Mouse (Mus musculus): ENCODE measurements around the gene Dact2. TPM values are rescaled to one million over a fixed set of nuclear protein-coding genes. Genes with fewer than 3 reads are reported as not detected.

Dact2 gene
- total and polyA plus RNA-seq, 3 experiments = not detected

DNA sequence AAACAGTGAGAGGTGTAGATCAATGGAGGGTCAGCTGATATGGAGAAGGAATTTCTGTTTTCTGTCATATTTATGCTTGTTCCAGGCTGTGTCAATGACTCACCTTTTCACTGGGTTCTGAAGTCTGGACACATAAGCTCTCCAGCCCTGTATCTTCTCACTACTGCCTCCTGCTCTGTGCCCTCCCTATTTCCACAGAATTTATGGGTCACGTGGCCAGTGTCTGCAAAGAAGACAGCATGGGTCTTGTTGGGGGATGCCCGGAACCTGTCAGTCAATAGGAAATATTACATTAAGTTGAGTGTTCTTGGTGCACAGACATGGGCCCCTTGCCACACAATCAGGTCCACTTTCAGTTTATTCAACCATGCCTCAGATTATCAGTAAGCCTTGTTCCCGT, 1.1 kb upstream of the Dact2 start:
- peaks cover 0 to 15% of the 10 kb centered on the region in 2 experiments; a peak in 2 of 4 replicates for H3K4me1 ChIP-seq (ENCODE audit: control insufficient read depth in 1 of 2, insufficient read depth in 2 of 2)
- no peaks in the 10 kb centered on the region for H3K27me3 ChIP-seq (replicated peaks)
- no peak overlapping the region for H3K4me3 ChIP-seq (replicated peaks in 1 of 3; ENCODE audit: low read depth in 2 of 3, low read length in 2 of 3, poor library complexity in 1 of 3)
- TF ChIP-seq ETS1 (conservative IDR thresholded peaks at IDR 0.05; ENCODE audit: low read depth, low read length) (no peak), ELF1 (IDR thresholded peaks at IDR 0.05; ENCODE audit: low read depth, low read length) (no peak), ZMIZ1 (IDR thresholded peaks at IDR 0.05; ENCODE audit: low read depth, low read length) (no peak)
- no peak overlapping the region for H3K27ac ChIP-seq (ENCODE audit: insufficient read depth, low read depth)
- dilution Hi-C loops (cut with MboI; ENCODE audit: extremely low pct_ligation_motif_present, extremely low pct_unique_long_range_greater_than_20kb, low sequenced_read_pairs) = no loop called here
- no peak overlapping the region for H3K4me2 ChIP-seq (ENCODE audit: insufficient read depth, low read depth, poor library complexity, severe bottlenecking)
- H3K36me3 ChIP-seq (replicated peaks in 1 of 2; ENCODE audit: control insufficient read depth in 1 of 2, insufficient read depth in 1 of 2, low read length in 1 of 2) = no peaks in the 10 kb centered on the region
- H3K79me2 ChIP-seq (replicated peaks; ENCODE audit: control insufficient read depth, extremely low read depth, insufficient read depth, poor library complexity, severe bottlenecking) = no peaks in the 10 kb centered on the region
- in situ Hi-C loops (cut with MboI; ENCODE audit: low pct_ligation_motif_present, low pct_unique_long_range_greater_than_20kb, low sequenced_read_pairs) = loop anchor here (25.0 kb wide), 2 partner anchors 93 to 343 kb away; no protein-coding TSS in a partner anchor
- DNase-seq (ENCODE audit: extremely low read depth) = no peak
- H3K9me3 ChIP-seq (replicated peaks; ENCODE audit: low read length) = peaks cover 5% of the 10 kb centered on the region
- no peak overlapping the region for H3K9ac ChIP-seq (ENCODE audit: insufficient read depth, low read depth)

DNA sequence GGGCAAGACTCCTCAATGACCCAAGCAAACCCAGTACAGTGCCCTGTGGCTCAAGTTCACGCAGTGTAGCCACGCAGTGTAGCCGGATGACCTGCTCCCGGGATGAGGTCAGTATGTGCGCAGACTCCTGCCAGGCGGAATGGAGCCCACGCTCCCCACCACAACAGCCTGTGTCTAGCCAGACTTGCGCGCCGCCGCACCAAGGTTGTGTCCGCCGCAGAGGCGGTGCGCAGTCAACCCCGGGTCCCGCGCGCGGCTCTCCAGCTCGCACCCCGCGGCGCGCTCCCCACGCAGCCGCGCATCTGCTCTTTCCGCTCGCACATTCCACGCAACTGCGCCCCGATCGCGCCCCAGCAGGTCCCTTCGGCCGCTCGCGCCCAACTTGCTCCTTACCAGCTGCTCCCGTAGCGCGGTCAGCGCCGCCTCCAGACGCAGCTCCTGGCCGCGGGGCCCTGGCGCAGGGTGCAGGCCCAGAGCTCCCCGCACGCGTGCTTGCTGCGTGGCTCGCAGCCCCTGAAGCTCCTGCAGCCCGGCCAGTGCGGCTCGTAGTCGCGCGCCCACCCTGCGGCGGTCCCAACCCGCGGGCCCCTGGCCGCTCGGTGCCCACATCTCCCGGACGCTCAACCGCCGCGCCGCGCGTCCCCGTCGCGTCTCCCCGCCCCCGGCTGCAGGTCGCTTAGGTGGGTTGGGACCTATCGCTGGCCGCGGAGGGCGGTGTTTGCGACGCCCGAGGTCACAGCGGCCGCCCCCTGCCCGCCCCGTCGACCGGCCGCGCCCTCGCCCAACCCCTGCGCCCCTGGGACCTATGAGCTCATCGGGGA, 773 bp downstream of the Dact2 start:
- Histone ChIP-seq H3K4me1 (ENCODE audit: control insufficient read depth in 1 of 2, insufficient read depth in 2 of 2) (peaks cover 0 to 16% of the 10 kb centered on the region in 2 experiments; a peak in 2 of 4 replicates), H3K4me3 (replicated peaks in 1 of 3; ENCODE audit: low read depth in 2 of 3, low read length in 2 of 3, poor library complexity in 1 of 3) (no peak overlapping the region), H3K4me2 (ENCODE audit: insufficient read depth, low read depth, poor library complexity, severe bottlenecking) (no peak overlapping the region), H3K27me3 (replicated peaks) (no peaks in the 10 kb centered on the region), H3K79me2 (replicated peaks; ENCODE audit: control insufficient read depth, extremely low read depth, insufficient read depth, poor library complexity, severe bottlenecking) (no peaks in the 10 kb centered on the region), H3K9ac (ENCODE audit: insufficient read depth, low read depth) (no peak overlapping the region), H3K27ac (ENCODE audit: insufficient read depth, low read depth) (no peak overlapping the region), H3K36me3 (replicated peaks in 1 of 2; ENCODE audit: control insufficient read depth in 1 of 2, insufficient read depth in 1 of 2, low read length in 1 of 2) (no peaks in the 10 kb centered on the region), H3K9me3 (replicated peaks; ENCODE audit: low read length) (peaks cover 5% of the 10 kb centered on the region)
- in situ Hi-C loops (cut with MboI; ENCODE audit: low pct_ligation_motif_present, low pct_unique_long_range_greater_than_20kb, low sequenced_read_pairs) = loop anchor here (25.0 kb wide), 2 partner anchors 91 to 341 kb away; no protein-coding TSS in a partner anchor
- no peak for TF ChIP-seq ZC3H11A (IDR thresholded peaks at IDR 0.05; ENCODE audit: low read depth, low read length)
- TF ChIP-seq MXI1 (IDR thresholded peaks at IDR 0.05; ENCODE audit: low read depth, low read length) = no peak
- TF ChIP-seq ETS1 (conservative IDR thresholded peaks at IDR 0.05; ENCODE audit: low read depth, low read length) = no peak
- TF ChIP-seq ZNF384 (IDR thresholded peaks at IDR 0.05; ENCODE audit: low read depth, low read length) = no peak
- TF ChIP-seq UBTF (IDR thresholded peaks at IDR 0.05; ENCODE audit: low read depth, low read length) = no peak
- no peak for TF ChIP-seq SMC3 (IDR thresholded peaks at IDR 0.05; ENCODE audit: low read depth, low read length)
- TF ChIP-seq NELFE (IDR thresholded peaks at IDR 0.05; ENCODE audit: low read depth, low read length) = no peak
- no peak for TF ChIP-seq MYC (IDR thresholded peaks at IDR 0.05; ENCODE audit: low read depth, low read length)
- TF ChIP-seq ZKSCAN1 (IDR thresholded peaks at IDR 0.05; ENCODE audit: borderline replicate concordance, low read depth, low read length) = no peak
- no peak for DNase-seq (ENCODE audit: extremely low read depth)
- dilution Hi-C loops (cut with MboI; ENCODE audit: extremely low pct_ligation_motif_present, extremely low pct_unique_long_range_greater_than_20kb, low sequenced_read_pairs) = no loop called here

Data from CH12.LX (cell line).